Mouse (Mus musculus) liver, embryonic 14.5 days (tissue): Measurements from ENCODE around the gene Med12l. TPM values are rescaled to one million over a fixed set of nuclear protein-coding genes. Genes with fewer than 3 reads are reported as not detected.

Experiments used
- ATAC-seq: fragments of 200-750 bp; cut with Nextera tagmentation; 2 replicates; pipeline ENCODE4 v1.8.0; 2017; ENCODE audit warnings: moderate number of reproducible peaks, mild to moderate bottlenecking, moderate library complexity; ENCODE audit not compliant: insufficient read depth
- DNase-seq, 3 experiments: peaks; one replicate each; pipeline ENCODE4 v3.0.0-alpha.2; 2012 to 2013; ENCODE audit warnings: low read depth in 3 of 3, low spot score in 3 of 3
- H3K27ac ChIP-seq: fragments of 300-500 bp; sonication (generic); 2 replicates; pipeline ENCODE4 v1.5.1; 2014; ENCODE audit warnings: moderate library complexity, mild to moderate bottlenecking, control low read depth, inconsistent platforms
- H3K27me3 ChIP-seq: fragments of 300-500 bp; sonication (generic); 2 replicates; pipeline ENCODE4 v1.6.1; 2014; ENCODE audit warnings: mild to moderate bottlenecking, low read length, moderate library complexity; ENCODE audit not compliant: control insufficient read depth, insufficient read depth
- H3K36me3 ChIP-seq: fragments of 300-500 bp; sonication (generic); replicated peaks from 2 replicates; pipeline ENCODE4 v1.6.1; 2014; ENCODE audit warnings: low read depth; ENCODE audit not compliant: control insufficient read depth, insufficient read depth
- H3K4me1 ChIP-seq, 2 experiments: fragments of 200-500 bp in 1 of 2; fragments of 300-500 bp in 1 of 2; sonication (generic) in 1 of 2; replicated peaks; 2 replicates each; pipeline ENCODE4 v1.6.1; 2012 to 2014; ENCODE audit warnings: antibody characterized with exemption in 1 of 2, inconsistent platforms in 1 of 2, low read length in 1 of 2; ENCODE audit not compliant: control insufficient read depth in 2 of 2, insufficient read depth in 2 of 2
- H3K4me2 ChIP-seq: fragments of 300-500 bp; sonication (generic); 2 replicates; pipeline ENCODE4 v1.6.1; 2014; ENCODE audit warnings: low read depth, mild to moderate bottlenecking, control low read depth, moderate library complexity
- H3K4me3 ChIP-seq, 2 experiments: fragments of 200-500 bp in 1 of 2; fragments of 300-500 bp in 1 of 2; sonication (generic) in 1 of 2; 2 replicates each; pipeline ENCODE4 v1.5.1; 2012 to 2014; ENCODE audit warnings: low read depth in 2 of 2, low read length in 2 of 2, mild to moderate bottlenecking in 2 of 2, control low read depth in 1 of 2, inconsistent platforms in 1 of 2, moderate library complexity in 1 of 2; ENCODE audit not compliant: insufficient read depth in 1 of 2
- H3K9ac ChIP-seq: fragments of 300-500 bp; sonication (generic); replicated peaks from 2 replicates; pipeline ENCODE4 v1.6.1; 2014; ENCODE audit warnings: mild to moderate bottlenecking, control low read depth, moderate library complexity
- H3K9me3 ChIP-seq: fragments of 300-500 bp; sonication (generic); 2 replicates; pipeline ENCODE4 v1.6.1; 2016; ENCODE audit warnings: low read length, mixed read lengths; ENCODE audit not compliant: control insufficient read depth
- CTCF ChIP-seq: IDR thresholded peaks from 2 replicates; pipeline ENCODE4 v1.5.1; 2016; ENCODE audit warnings: antibody characterized with exemption, low read depth, control low read depth
- EP300 ChIP-seq: IDR thresholded peaks from 2 replicates; pipeline ENCODE4 v1.6.1; 2016; ENCODE audit warnings: antibody characterized with exemption, low read depth
- WGBS: fragments of 180-500 bp; shearing (Covaris S2); extraction: QIAGEN DNeasy Blood & Tissue Kit; methylation state at CpG from one replicate; pipeline ENCODE4 v1.1.7; 2014; ENCODE audit not compliant: insufficient replicate concordance; 5-methylcytosine and 5-hydroxymethylcytosine counted together
- polyA plus RNA-seq, 2 experiments: library from polyadenylated mRNA; depleted of rRNA in 1 of 2; stranded (reverse) in 1 of 2; unstranded in 1 of 2; fragments of >200 nt; fragmentation: Nextera tagmentation in 1 of 2; extraction: Ambion mirVana in 1 of 2; gene quantifications; 2 replicates each; pipeline versions ENCODE4 v1.2.1 to v1.2.3; 2012 to 2014

Gene Med12l
- polyA plus RNA-seq, 2 experiments = 0.57 to 0.63 TPM

DNA sequence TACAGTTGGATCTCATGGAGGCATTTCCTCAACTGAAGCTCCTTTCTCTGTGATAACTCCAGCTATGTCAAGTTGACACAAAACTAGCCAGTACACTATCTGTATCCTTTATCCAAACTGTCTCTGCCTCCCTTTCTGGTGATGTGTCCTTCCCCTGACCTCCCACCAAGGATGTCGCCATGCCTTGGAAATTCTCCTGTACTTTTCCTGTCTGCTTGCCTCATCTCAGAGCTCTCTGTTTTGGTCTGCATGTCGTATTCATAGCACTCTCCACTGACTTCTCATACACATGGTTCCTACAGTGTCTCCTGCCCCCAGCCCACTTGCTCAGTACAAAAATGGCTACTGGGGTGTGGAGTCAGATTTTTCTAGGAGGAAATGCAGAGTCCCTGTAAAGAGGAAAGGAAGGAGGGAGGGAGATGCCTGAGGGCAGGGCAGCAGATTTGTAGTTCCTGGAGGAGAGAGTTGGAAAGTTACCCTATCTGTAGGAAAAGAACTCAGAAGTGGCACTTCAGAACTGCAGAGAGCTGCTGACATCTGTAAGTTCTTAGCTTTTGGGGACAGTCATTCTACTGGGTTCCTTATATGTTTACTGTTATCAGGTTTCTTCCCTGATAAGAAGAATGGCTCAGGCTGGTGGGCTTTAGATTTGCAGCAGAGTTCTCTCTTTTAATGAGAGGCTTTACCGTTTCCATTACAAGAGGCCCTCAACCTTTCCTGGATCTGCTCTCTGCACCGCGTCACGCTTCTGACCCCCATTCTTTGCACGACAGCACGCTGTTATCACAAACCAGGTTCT, 136.1 kb downstream of the Med12l start:
- WGBS = 44% methylated on average over 8 of the region's 8 CpGs
- no peak for ATAC-seq
- no peak overlapping the region for H3K27ac ChIP-seq

GRCm38 (mm10) chr3:59145194-59145593, 139.6 kb downstream of the Med12l start:
- H3K27me3 ChIP-seq = no peaks in the 10 kb centered on the region
- no peak for ATAC-seq
- no peaks in the 10 kb centered on the region for H3K36me3 ChIP-seq
- no peak overlapping the region for H3K4me3 ChIP-seq
- H3K9ac ChIP-seq = no peak overlapping the region
- no peak overlapping the region for H3K27ac ChIP-seq
- H3K4me2 ChIP-seq = no peak overlapping the region
- H3K4me1 ChIP-seq = peaks cover 0 to 8% of the 10 kb centered on the region in 2 experiments; a peak in 1 of 4 replicates
- no peaks in the 10 kb centered on the region for H3K9me3 ChIP-seq
- 60% methylated on average over 5 of the region's 5 CpGs for WGBS
- TF ChIP-seq CTCF (no peak), EP300 (no peak)
- DNase-seq = no peak

More for the DNA sequence above, 136.1 kb downstream of the Med12l start:
- Histone ChIP-seq H3K9me3 (no peaks in the 10 kb centered on the region), H3K27me3 (no peaks in the 10 kb centered on the region), H3K4me3 (no peak overlapping the region), H3K36me3 (no peaks in the 10 kb centered on the region), H3K4me2 (no peak overlapping the region), H3K9ac (no peak overlapping the region), H3K4me1 (peaks cover 0 to 6% of the 10 kb centered on the region in 2 experiments; a peak in 1 of 4 replicates)
- no peak for TF ChIP-seq EP300
- TF ChIP-seq CTCF = no peak
- DNase-seq = no peak

GRCm38 (mm10) chr3:59149646-59150045, 144.0 kb downstream of the Med12l start:
- no peak for DNase-seq
- H3K9me3 ChIP-seq = no peaks in the 10 kb centered on the region
- H3K27ac ChIP-seq = no peak overlapping the region
- H3K4me2 ChIP-seq = no peak overlapping the region
- no peak overlapping the region for H3K4me3 ChIP-seq
- peaks cover 0 to 8% of the 10 kb centered on the region in 2 experiments; a peak in 1 of 4 replicates for H3K4me1 ChIP-seq
- no peak overlapping the region for H3K9ac ChIP-seq
- no peaks in the 10 kb centered on the region for H3K36me3 ChIP-seq
- TF ChIP-seq EP300 = 0 out of 2 replicates have a peak, but pooled peaks have one; percentile 8
- TF ChIP-seq CTCF = no peak
- ATAC-seq = no peak
- H3K27me3 ChIP-seq = no peaks in the 10 kb centered on the region

DNA sequence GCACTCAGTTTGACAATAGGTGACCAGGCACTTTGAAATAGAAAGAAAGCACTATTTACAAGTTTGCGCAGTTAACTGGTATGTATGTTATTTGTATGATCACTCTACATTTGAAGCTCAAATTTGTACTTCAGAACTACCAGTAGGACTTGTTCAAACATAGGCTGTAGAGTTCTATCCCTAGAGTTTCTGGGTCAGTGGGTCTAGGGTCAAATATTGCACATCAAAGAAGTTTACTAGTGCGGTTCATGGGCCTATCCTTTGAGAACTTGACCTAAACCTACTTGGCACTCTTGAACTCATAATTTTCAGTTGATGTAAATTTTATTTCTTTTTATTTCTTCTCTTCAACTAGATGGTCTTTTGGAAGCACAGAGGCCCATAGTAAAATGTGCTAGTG, 145.0 kb downstream of the Med12l start:
- no peaks in the 10 kb centered on the region for H3K27me3 ChIP-seq
- WGBS = 78% methylated on average over 2 of the region's 2 CpGs
- no peak for DNase-seq
- H3K4me2 ChIP-seq = no peak overlapping the region
- no peaks in the 10 kb centered on the region for H3K9me3 ChIP-seq
- no peak overlapping the region for H3K27ac ChIP-seq
- ATAC-seq = no peak
- H3K4me3 ChIP-seq = no peak overlapping the region
- peaks cover 0 to 8% of the 10 kb centered on the region in 2 experiments; a peak in 1 of 4 replicates for H3K4me1 ChIP-seq
- TF ChIP-seq CTCF (no peak), EP300 (no peak)
- H3K9ac ChIP-seq = no peak overlapping the region
- no peaks in the 10 kb centered on the region for H3K36me3 ChIP-seq

DNA sequence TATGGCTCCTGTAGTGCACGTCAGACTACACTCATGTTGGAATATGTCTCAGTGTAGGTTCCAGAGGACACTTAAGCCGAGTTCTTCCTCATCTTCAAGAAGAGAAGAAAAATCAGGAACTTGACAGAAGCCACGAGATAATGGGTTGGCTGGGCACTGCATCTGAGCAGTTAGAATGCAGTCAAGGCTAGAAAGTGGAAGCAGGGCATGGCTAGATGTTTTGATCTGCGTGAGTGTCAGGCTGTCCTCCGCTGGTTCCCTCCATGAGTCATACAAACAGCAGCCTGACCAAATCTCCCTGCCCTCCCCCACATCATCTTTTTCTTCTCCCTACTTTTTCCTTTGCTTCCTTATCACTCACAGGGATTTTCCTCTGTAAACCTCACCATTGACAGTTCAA, 147.8 kb downstream of the Med12l start, which contains the start of gene P2ry14:
Gene P2ry14, minus strand, starts transcription at position 195 of the 400 bp plus-strand sequence.
- Histone ChIP-seq H3K4me3 (no peak within 1 kb of the TSS), H3K4me1 (peaks cover 0 to 5% of the 10 kb centered on the region in 2 experiments; a peak in 1 of 4 replicates), H3K4me2 (no peak within 1 kb of the TSS), H3K27ac (no peak within 1 kb of the TSS), H3K9ac (no peak within 1 kb of the TSS), H3K9me3 (no peaks in the 10 kb centered on the region), H3K27me3 (no peaks in the 10 kb centered on the region), H3K36me3 (no peaks in the 10 kb centered on the region)
- 18% methylated on average over 5 of the region's 5 CpGs for WGBS
- TF ChIP-seq EP300 = no peak
- no peak for TF ChIP-seq CTCF
- ATAC-seq (no peak), DNase-seq (peak in 1 of 3 experiments; percentile 27)
